In genomic region chr8:85175892-85176291, GRCm38 (mm10) we compare ENCODE assay signal across 19 mouse cellular contexts. TPM values are rescaled to one million over a fixed set of nuclear protein-coding genes. Genes with fewer than 3 reads are reported as not detected.
DNase-seq lines count a peak whose midpoint lies in the region; ATAC-seq lines count a peak whose summit lies in the region.
"Had no signal": no experiment of that assay in that cellular context is flagged by ENCODE, and none has a peak within 500 bp of the region (broad histone marks: within the 10 kb centered on the region; RNA-seq: fewer than 3 reads in every experiment).

No protein-coding gene starts in this region.

- ATAC-seq in forebrain, embryonic 14.5 days: no peak
- no peak for ATAC-seq in forebrain, embryonic 12.5 days (ENCODE audit: low FRiP score)
- ATAC-seq in midbrain, embryonic 14.5 days (ENCODE audit: low FRiP score, low TSS enrichment): no peak
- ATAC-seq in midbrain, embryonic 11.5 days (ENCODE audit: low FRiP score): no peak

- no peaks in the 10 kb centered on the region for H3K27me3 ChIP-seq in forebrain, embryonic 14.5 days (replicated peaks; ENCODE audit: control insufficient read depth, insufficient read depth, low read length)
- H3K27me3 ChIP-seq in forebrain, embryonic 12.5 days: peaks cover 9% of the 10 kb centered on the region; the same call in 1 of the 2 replicates
- H3K27me3 ChIP-seq in midbrain, embryonic 14.5 days (ENCODE audit: control insufficient read depth, insufficient read depth, low read length): no peaks in the 10 kb centered on the region
- H3K27me3 ChIP-seq in midbrain, embryonic 11.5 days (ENCODE audit: control insufficient read depth, insufficient read depth, low read length): no peaks in the 10 kb centered on the region
- H3K27me3 ChIP-seq: embryonic facial prominence, embryonic 12.5 days; limb, embryonic 12.5 days; liver, embryonic 15.5 days had no signal

- H3K9me3 ChIP-seq in forebrain, embryonic 14.5 days (replicated peaks; ENCODE audit: control insufficient read depth, low read length): no peaks in the 10 kb centered on the region
- H3K9me3 ChIP-seq in forebrain, embryonic 12.5 days: no peaks in the 10 kb centered on the region
- no peaks in the 10 kb centered on the region for H3K9me3 ChIP-seq in midbrain, embryonic 14.5 days (ENCODE audit: control insufficient read depth, low read length)
- no peaks in the 10 kb centered on the region for H3K9me3 ChIP-seq in midbrain, embryonic 11.5 days (ENCODE audit: control insufficient read depth, low read length)
- H3K9me3 ChIP-seq: embryonic facial prominence, embryonic 12.5 days; limb, embryonic 12.5 days; liver, embryonic 15.5 days had no signal

- DNase-seq in forebrain, embryonic 14.5 days (ENCODE audit: low spot score): peak; percentile 45
- peak; percentile 62 for DNase-seq in midbrain, embryonic 14.5 days
- no peak for DNase-seq in midbrain, embryonic 11.5 days (ENCODE audit: low spot score, missing footprints)
- peak; percentile 2 for DNase-seq in MN1 (ENCODE audit: low spot score)
- peak; percentile 1 for DNase-seq in right cerebral cortex, postnatal 4 days
- DNase-seq in thymus, adult 18-20 months: no peak
- DNase-seq: adrenal gland, adult 8-10 months; cerebellum, adult 9-10 months; gastrocnemius, postnatal 10 days; heart, postnatal 10 days; kidney, adult 8-10 months; lung, postnatal 14 days; thymus, postnatal 36 days had no signal

- no peak overlapping the region for H3K4me2 ChIP-seq in forebrain, embryonic 14.5 days (ENCODE audit: low read length)
- no peak overlapping the region for H3K4me2 ChIP-seq in forebrain, embryonic 12.5 days
- H3K4me2 ChIP-seq in midbrain, embryonic 14.5 days (ENCODE audit: low read length): no peak overlapping the region
- no peak overlapping the region for H3K4me2 ChIP-seq in midbrain, embryonic 11.5 days
- H3K4me2 ChIP-seq: embryonic facial prominence, embryonic 12.5 days; limb, embryonic 12.5 days; liver, embryonic 15.5 days had no signal

- no peak overlapping the region for H3K9ac ChIP-seq in forebrain, embryonic 14.5 days (ENCODE audit: low read length)
- no peak overlapping the region for H3K9ac ChIP-seq in forebrain, embryonic 12.5 days
- H3K9ac ChIP-seq in midbrain, embryonic 14.5 days (replicated peaks; ENCODE audit: low read length): no peak overlapping the region
- H3K9ac ChIP-seq in midbrain, embryonic 11.5 days (ENCODE audit: low read length): no peak overlapping the region
- H3K9ac ChIP-seq: embryonic facial prominence, embryonic 12.5 days; limb, embryonic 12.5 days; liver, embryonic 15.5 days had no signal

- 48% methylated on average over 7 of the region's 7 CpGs for WGBS in forebrain, embryonic 14.5 days
- 44% methylated on average over 7 of the region's 7 CpGs for WGBS in forebrain, embryonic 12.5 days
- 51% methylated on average over 7 of the region's 7 CpGs for WGBS in midbrain, embryonic 14.5 days
- 52% methylated on average over 7 of the region's 7 CpGs for WGBS in midbrain, embryonic 11.5 days

- no peaks in the 10 kb centered on the region for H3K4me1 ChIP-seq in forebrain, embryonic 14.5 days (ENCODE audit: control insufficient read depth, insufficient read depth, low read length)
- no peaks in the 10 kb centered on the region for H3K4me1 ChIP-seq in forebrain, embryonic 12.5 days
- no peaks in the 10 kb centered on the region for H3K4me1 ChIP-seq in midbrain, embryonic 14.5 days (ENCODE audit: control insufficient read depth, insufficient read depth, low read length)
- H3K4me1 ChIP-seq in midbrain, embryonic 11.5 days (ENCODE audit: control insufficient read depth, insufficient read depth, low read length): no peaks in the 10 kb centered on the region
- H3K4me1 ChIP-seq: embryonic facial prominence, embryonic 12.5 days; limb, embryonic 12.5 days; liver, embryonic 15.5 days had no signal

- no peak overlapping the region for H3K27ac ChIP-seq in forebrain, embryonic 14.5 days (ENCODE audit: low read depth, low read length)
- H3K27ac ChIP-seq in forebrain, embryonic 12.5 days: no peak overlapping the region
- no peak overlapping the region for H3K27ac ChIP-seq in midbrain, embryonic 14.5 days (replicated peaks; ENCODE audit: low read depth, low read length)
- no peak overlapping the region for H3K27ac ChIP-seq in midbrain, embryonic 11.5 days (ENCODE audit: low read depth, low read length)
- H3K27ac ChIP-seq: embryonic facial prominence, embryonic 12.5 days; limb, embryonic 12.5 days; liver, embryonic 15.5 days; stomach, postnatal 0 days had no signal

- no peaks in the 10 kb centered on the region for H3K36me3 ChIP-seq in forebrain, embryonic 14.5 days (ENCODE audit: control insufficient read depth, insufficient read depth, low read length)
- no peaks in the 10 kb centered on the region for H3K36me3 ChIP-seq in forebrain, embryonic 12.5 days (replicated peaks)
- H3K36me3 ChIP-seq in midbrain, embryonic 14.5 days (ENCODE audit: control insufficient read depth, insufficient read depth, low read length): no peaks in the 10 kb centered on the region
- no peaks in the 10 kb centered on the region for H3K36me3 ChIP-seq in midbrain, embryonic 11.5 days (ENCODE audit: control insufficient read depth, insufficient read depth, low read length)
- H3K36me3 ChIP-seq: embryonic facial prominence, embryonic 12.5 days; limb, embryonic 12.5 days; liver, embryonic 15.5 days had no signal

- no peak overlapping the region for H3K4me3 ChIP-seq in forebrain, embryonic 14.5 days (ENCODE audit: low read depth, low read length)
- H3K4me3 ChIP-seq in forebrain, embryonic 12.5 days (replicated peaks): no peak overlapping the region
- H3K4me3 ChIP-seq in midbrain, embryonic 14.5 days (replicated peaks; ENCODE audit: low read depth, low read length): no peak overlapping the region
- H3K4me3 ChIP-seq in midbrain, embryonic 11.5 days (ENCODE audit: low read depth, low read length): no peak overlapping the region
- H3K4me3 ChIP-seq: embryonic facial prominence, embryonic 12.5 days; limb, embryonic 12.5 days; liver, embryonic 15.5 days had no signal

RNA-seq across cellular contexts. Expression of gene Cks1brt, which starts 24.2 kb away (rescaled TPM):
- not detected in 2 replicates for polyA plus RNA-seq in forebrain, embryonic 14.5 days (2014; fragmentation: Nextera tagmentation; extraction: Ambion mirVana)
- polyA plus RNA-seq in forebrain, embryonic 12.5 days (2016; fragmentation: Nextera tagmentation; extraction: Ambion mirVana): not detected in 2 replicates
- polyA plus RNA-seq in midbrain, embryonic 14.5 days (2014; fragmentation: Nextera tagmentation; extraction: Ambion mirVana): not detected in 2 replicates
- polyA plus RNA-seq in midbrain, embryonic 11.5 days (2014; fragmentation: Nextera tagmentation; extraction: Ambion mirVana): not detected in 2 replicates
- polyA plus RNA-seq: C2C12; embryonic facial prominence, embryonic 12.5 days; limb, embryonic 12.5 days; liver, embryonic 15.5 days; stomach, postnatal 0 days had no signal

RNA-seq across cellular contexts. Expression of gene Olfr371, which starts 49.9 kb away (rescaled TPM):
- polyA plus RNA-seq in forebrain, embryonic 14.5 days (2014; fragmentation: Nextera tagmentation; extraction: Ambion mirVana): not detected in 2 replicates
- polyA plus RNA-seq in forebrain, embryonic 12.5 days (2016; fragmentation: Nextera tagmentation; extraction: Ambion mirVana): not detected in 2 replicates
- not detected in 2 replicates for polyA plus RNA-seq in midbrain, embryonic 14.5 days (2014; fragmentation: Nextera tagmentation; extraction: Ambion mirVana)
- polyA plus RNA-seq in midbrain, embryonic 11.5 days (2014; fragmentation: Nextera tagmentation; extraction: Ambion mirVana): not detected in 2 replicates
- polyA plus RNA-seq: C2C12; embryonic facial prominence, embryonic 12.5 days; limb, embryonic 12.5 days; liver, embryonic 15.5 days; stomach, postnatal 0 days had no signal

RNA-seq across cellular contexts. Expression of gene Zfp791, which starts 53.0 kb away (rescaled TPM):
- polyA plus RNA-seq in forebrain, embryonic 14.5 days (2014; fragmentation: Nextera tagmentation; extraction: Ambion mirVana): 1.7 and 2.7 TPM in 2 replicates
- polyA plus RNA-seq in forebrain, embryonic 12.5 days (2016; fragmentation: Nextera tagmentation; extraction: Ambion mirVana): 1.4 and 1.7 TPM in 2 replicates
- polyA plus RNA-seq in midbrain, embryonic 14.5 days (2014; fragmentation: Nextera tagmentation; extraction: Ambion mirVana): 3.0 and 4.0 TPM in 2 replicates
- 1.3 and 1.5 TPM in 2 replicates for polyA plus RNA-seq in midbrain, embryonic 11.5 days (2014; fragmentation: Nextera tagmentation; extraction: Ambion mirVana)

Comparison
In these comparisons a context has a peak if more than half of its experiments do, and no peak if none do; other contexts are left out.
1. DNase-seq: peak in forebrain, embryonic 14.5 days (single experiment), midbrain, embryonic 14.5 days (single experiment), MN1 (single experiment) and right cerebral cortex, postnatal 4 days (single experiment); none in midbrain, embryonic 11.5 days (single experiment) and thymus, adult 18-20 months (0 of 2).